Mouse (Mus musculus): ENCODE measurements around the gene D1Pas1.

The D1Pas1 gene

GRCm38 (mm10) chr1:186986506-186986905, 19.3 kb downstream of the D1Pas1 start:
- DNase-seq (ENCODE audit: low spot score) = no peak

GRCm38 (mm10) chr1:186988281-186988682, 21.1 kb downstream of the D1Pas1 start:
- DNase-seq (ENCODE audit: low spot score) = no peak

DNA sequence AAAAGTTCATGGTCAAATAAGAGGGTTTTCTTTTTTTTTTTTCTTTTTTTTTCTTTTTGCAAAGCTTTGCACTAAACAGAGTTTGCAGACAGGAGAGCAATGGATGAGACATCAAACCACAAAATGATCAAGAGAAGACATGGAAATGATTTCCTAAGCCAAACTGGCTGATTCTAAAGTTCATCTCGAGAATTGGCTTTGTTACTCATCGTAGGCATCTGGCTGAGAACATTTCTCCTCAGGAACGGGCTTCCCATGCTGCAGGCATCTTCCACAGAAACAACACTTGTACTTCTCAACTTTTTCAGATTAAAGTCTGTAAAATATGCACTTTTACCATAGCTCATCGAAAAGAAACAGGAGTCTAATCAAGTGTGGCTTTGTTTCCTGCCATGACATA, 21.6 kb downstream of the D1Pas1 start:
- DNase-seq (ENCODE audit: low spot score) = no peak

DNA sequence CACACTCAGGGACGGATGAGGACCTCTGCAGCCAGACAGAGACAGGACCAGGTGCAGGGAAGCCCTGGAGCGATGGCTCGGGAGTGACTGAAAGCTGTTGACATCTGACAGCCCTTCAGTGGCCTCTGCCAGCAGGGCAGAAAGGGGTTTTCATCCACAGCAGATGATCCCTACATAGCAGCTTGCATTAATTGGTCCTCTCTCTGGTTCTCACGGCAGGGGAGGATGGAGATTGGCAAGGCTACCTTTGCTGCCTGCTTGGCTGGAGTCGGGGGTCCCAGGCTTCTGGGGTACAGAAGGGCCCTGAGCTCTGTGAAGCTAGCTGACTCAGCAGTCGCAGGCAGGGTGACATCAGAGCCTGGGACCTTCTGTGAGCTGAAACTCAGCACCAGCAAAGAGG, 24.3 kb downstream of the D1Pas1 start:
- DNase-seq (ENCODE audit: low spot score) = no peak

- DNase-seq (ENCODE audit: low spot score) = no peak
Observed at GRCm38 (mm10) chr1:186992113-186992512, 24.9 kb downstream of the D1Pas1 start.

GRCm38 (mm10) chr1:186997596-186998304, 30.5 kb downstream of the D1Pas1 start:
- DNase-seq (ENCODE audit: low spot score) = no peak

DNA sequence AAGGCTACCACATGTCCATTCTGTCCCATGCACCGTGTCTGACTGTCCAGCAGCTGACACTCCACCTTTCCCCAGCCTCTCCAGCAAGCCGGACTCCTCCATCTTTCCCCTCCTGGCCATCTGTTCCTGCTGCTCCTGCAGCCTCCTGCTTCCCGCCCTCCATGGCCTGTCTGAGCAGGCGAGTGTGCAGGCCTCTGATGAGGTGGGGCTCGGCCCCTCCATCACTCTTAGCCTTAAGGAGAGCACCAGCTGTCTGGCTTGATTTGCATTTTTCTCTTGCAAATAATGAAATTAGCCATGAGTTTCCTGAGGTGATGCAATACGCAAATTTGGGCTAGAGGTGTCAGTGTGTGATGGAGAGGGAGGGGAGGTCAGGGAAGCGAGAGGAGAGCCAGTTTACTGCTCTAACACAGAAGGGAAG, 36.2 kb downstream of the D1Pas1 start:
- no peak for DNase-seq (ENCODE audit: low spot score)

DNA sequence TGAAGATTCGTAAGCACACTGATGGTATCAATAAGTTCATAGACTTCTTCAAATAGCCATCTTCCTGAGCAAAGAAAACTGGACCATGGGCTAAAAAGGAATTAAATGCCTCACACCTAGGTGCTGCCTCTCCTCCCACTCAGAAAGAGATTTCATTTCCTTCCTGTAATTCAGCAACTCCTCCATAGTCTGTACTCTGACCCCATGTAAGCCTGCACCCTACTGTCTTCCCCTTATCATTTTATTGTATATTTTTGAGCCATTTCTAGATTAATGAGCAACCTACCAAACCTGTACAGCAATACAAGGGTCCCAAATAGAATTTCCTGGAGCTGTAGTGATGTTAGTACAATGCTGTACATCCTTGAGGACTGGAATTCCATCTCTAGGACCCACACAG, 37.1 kb downstream of the D1Pas1 start:
- no peak for DNase-seq (ENCODE audit: low spot score)

GRCm38 (mm10) chr1:187006227-187006925, 39.2 kb downstream of the D1Pas1 start:
- no peak for DNase-seq (ENCODE audit: low spot score)

DNA sequence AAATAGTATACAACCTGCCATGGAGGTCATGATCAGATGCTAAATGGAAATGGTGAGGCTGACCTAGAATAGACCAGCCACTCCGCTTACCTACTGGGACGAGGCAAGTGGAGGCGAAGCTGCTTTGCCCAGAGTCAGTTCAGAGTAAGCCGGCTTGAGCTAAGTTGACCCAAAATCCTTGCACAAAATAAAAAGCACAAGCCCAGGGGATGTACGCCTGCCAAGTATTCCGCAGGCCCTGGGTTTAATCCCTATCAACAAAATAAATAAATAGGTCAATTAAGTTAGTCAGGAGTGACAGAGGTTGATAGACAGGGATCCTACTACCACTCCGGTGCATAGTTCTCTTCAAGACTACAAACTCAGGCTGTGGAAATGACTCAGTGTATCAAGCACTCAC, 41.0 kb downstream of the D1Pas1 start:
- DNase-seq (ENCODE audit: low spot score) = no peak

DNA sequence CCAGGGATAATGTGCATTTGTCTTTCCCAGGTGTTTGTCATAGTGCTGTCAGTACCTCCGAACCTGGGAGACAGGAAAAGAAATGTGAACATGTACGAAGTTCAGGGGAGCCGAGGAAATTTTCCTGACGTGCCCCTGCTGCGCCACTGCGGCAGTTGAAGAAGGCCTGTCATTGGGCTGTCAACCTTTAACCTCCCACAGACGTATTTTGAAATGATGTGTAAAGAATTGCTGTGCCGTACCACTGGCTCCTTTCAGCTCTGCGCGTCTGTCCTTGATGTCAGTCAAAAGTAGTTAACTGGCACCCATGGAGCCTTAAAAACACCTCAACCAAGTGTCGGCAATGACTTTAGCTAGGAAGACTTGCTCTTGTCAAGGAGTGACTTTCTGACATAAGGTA, 42.9 kb downstream of the D1Pas1 start:
- DNase-seq (ENCODE audit: low spot score) = no peak

DNA sequence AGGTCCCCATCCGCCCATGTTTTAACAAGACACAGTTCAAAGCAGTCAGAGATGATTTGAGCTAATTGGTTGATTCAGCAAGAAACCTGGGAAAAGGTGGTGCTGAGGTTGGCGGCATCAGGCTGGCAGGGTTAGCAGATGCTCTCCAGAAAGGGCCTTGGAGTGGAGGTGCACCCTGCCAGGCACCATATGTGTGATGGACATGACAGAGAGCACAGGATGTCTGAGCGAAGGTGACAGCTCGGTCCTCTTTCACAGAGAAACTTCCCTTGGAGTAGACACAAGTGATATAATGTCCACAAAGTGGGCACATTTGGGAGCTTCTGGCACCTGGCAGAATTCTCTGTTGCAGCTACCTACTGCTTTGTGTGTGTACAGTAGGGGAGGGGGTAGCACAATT, 44.4 kb downstream of the D1Pas1 start:
- DNase-seq (ENCODE audit: low spot score) = no peak

DNA sequence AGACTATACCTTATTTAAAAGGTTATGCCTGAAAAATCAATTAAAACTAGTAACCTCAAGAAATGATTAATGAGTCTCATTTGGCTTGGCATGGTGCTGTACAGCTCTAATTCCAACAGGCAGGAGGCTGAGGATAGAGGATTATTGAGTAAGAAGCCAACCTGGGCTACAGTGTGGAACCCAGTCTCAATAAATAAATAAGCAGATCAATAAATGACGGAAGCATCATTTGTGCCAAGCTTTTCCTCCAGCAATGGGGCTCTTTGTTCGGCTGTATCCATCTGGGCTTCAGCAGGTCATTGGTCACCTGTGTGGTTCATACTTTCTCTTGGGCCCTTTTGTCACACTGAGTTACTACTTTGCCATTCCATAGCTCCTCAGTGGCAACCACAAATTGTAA, 46.9 kb downstream of the D1Pas1 start:
- no peak for DNase-seq (ENCODE audit: low spot score)

DNA sequence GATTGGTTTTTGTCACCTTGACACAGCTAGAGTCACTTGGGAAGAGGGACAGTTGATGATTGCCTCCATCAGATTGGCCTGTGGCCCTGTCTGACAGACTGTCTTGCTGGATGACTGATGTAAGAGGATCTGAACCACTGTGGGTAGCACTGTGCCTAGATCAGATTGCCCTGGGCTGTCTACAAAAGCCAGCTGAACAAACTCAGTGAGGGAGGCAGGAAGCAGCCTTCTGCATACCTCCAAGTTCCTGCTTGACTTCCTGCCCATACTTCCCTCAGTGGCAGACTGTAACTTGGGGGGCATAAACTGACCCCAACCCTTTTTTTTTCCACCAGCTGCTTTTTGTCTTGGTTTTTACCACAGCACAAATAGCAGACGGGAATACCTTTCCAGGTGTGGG, 48.5 kb downstream of the D1Pas1 start:
- no peak for DNase-seq (ENCODE audit: low spot score)

- DNase-seq (ENCODE audit: low spot score) = no peak
Observed at GRCm38 (mm10) chr1:187016116-187016515, 48.9 kb downstream of the D1Pas1 start.

DNA sequence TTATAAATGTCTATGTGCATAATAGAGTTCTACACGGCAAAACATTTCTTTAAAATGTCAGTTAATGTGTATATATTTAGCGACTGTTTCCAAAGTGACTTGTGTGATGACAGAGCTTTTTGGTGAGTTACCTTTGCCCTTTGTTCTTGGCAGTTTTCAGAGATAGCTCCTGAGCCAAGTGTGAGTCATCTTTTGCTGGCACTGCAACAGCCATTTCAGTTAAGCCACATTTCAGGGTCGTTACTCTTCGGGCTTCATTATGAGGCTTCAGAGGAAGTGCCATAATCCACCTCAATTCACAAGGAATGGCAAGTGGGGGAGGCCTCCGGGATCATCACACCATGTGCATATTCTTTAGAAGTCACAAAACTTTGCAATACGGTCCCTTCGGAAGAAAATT, 52.8 kb downstream of the D1Pas1 start:
- DNase-seq (ENCODE audit: low spot score) = no peak

Measured in ovary, postnatal 10 days (tissue).